Mouse (Mus musculus) frontal cortex, adult 2 months (tissue): Measurements from ENCODE around the gene Rusc1. TPM values are rescaled to one million over a fixed set of nuclear protein-coding genes. Genes with fewer than 3 reads are reported as not detected.
"Not testable (repeated sequence)": the region's sequence is repeated elsewhere in the genome, so short reads cannot be mapped to it uniquely, and the experiment has no call there.

Experiments
- DNase-seq, 2 experiments: peaks; one replicate each; pipeline ENCODE4 v3.0.0; 2022; ENCODE audit warnings: low spot score in 1 of 2; ENCODE audit errors: extremely low spot score in 1 of 2
- polyA plus RNA-seq: library from polyadenylated mRNA; depleted of rRNA; stranded (reverse); fragments of >200 nt; gene quantifications from 2 replicates; pipeline ENCODE4 v1.2.3, GENCODE M21; 2012

The Rusc1 gene
- polyA plus RNA-seq, 1 experiment, result 153 TPM

DNA sequence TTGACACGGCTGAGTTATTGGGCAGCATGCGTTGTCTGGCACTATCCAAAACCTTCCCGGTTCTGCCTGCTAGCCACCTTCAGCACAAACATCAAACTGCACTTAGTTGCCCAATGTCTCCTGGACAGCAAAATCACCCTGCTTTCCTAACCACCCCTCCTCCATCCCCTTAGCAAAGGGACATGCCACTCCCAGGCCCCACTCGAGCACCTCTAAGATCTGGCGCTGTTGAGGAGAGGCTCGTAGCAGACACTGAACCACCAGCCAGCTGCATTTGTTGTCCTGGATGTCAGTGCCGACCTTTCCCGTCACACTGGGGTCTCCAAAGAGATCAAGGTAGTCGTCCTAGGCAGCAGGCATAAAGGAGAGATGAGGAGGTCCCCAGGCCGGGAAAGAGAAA lies 910 bp upstream of the Rusc1 start:
- DNase-seq, result no peak

DNA sequence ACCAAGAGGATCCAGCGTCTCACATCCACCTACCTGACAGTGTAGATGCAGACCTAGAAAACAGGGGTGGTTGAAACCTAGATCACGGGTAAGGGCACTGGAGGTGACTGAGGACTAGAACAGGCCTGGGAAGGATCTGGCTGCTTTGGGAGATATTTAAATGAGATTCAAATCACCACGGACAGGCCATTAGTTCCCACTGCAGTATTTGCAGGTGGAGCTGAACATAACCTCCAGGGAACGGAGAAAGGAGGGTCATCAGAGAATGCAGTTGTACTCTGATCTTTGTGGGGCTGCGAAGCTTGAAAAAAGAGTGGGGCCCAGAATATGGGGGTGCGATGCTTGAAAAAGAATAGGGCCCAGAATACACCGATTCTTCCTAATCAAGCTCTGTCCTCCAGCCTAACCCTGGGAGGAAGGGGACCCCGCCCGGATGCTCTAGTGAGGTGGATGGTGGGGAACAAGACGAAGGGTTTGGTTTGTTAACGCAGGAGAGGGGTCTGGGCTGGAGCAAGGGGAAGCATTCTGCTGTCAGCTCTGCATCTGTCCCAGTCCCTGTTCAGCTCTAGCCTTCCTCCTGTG lies 511 bp downstream of the Rusc1 start:
- no peak for DNase-seq

DNA sequence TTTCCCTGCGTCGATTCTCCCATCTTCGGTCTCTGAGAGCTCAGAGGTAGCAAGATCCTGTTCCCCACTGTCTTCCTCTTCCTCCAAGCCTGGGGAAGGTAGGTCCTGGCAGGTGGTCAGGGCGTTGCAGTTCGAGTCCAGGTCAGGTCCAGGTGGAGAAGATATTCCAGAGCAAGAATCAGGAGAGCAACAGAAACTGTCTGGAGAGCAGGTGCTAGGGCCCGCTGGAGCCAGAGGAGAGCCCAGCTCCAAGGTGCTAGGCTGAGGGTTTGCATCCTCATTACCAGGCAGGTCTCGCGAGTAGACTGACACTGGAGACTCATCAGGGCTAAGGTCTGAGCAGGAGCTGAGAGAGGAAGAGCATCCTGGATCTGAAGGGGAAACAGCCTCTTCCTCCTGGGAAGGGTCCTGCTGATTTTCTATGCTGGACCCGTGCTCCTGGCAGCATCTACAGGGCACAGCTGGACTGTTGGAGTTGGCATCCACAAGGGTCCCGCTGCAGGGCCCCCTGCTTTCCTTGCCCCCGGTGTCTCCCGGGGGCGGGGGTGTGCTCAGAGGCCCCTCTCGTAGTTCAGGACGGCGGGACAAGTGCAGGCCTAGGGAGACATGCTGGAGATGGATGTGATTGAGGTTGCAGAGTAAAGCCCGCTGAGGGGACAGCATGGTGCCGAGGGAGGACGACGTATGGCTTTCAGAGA lies 1.2 kb downstream of the Rusc1 start:
- DNase-seq, result no peak

DNA sequence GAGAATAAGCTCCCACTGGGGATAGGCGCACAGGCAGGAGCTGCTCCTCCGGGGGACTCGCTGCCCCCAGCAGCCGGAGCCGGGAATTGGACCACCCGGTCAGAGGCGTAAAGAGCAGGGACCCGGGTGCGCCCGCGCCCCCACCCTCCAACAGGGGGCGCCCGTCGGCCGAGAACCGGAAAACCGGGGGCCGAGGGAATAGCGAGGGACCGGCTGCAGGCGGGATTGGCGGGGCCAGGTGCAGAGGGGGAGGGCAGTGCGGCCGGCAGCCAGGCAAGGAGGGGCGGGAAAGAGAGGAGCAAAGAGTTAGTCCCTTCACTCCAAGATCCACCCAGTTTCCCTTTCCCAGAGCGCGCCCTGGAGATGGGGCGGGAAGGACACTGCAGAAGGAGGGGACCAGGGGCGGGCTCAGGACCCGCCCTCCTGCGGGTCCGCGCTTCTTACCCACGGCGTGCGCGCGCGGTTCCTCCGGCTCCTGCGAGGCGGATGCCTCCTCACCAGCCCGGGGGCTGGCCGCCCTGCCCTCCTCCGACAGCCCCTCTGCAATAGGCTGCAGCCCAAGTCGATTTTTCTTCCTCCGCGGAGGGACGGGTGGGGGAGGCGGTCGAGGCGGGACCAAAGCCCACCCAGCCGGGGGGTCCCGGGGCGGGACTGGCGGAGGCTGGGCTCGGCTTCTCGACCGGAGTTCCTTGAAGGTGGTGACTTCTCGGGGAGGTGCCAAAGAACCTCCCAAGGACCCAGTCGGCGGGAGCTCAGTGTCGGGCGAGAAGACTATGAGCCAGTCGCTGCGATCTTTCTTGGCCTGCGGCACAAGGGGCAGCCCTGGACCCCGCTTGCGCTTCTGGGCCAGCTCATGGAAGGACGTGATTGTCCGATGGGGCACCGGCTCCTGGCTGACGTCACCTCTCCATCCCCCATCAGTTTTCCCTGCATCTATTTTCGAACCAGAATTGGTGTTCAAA lies 2.1 kb downstream of the Rusc1 start:
- peak in 1 of 2 experiments; percentile 86 for DNase-seq

DNA sequence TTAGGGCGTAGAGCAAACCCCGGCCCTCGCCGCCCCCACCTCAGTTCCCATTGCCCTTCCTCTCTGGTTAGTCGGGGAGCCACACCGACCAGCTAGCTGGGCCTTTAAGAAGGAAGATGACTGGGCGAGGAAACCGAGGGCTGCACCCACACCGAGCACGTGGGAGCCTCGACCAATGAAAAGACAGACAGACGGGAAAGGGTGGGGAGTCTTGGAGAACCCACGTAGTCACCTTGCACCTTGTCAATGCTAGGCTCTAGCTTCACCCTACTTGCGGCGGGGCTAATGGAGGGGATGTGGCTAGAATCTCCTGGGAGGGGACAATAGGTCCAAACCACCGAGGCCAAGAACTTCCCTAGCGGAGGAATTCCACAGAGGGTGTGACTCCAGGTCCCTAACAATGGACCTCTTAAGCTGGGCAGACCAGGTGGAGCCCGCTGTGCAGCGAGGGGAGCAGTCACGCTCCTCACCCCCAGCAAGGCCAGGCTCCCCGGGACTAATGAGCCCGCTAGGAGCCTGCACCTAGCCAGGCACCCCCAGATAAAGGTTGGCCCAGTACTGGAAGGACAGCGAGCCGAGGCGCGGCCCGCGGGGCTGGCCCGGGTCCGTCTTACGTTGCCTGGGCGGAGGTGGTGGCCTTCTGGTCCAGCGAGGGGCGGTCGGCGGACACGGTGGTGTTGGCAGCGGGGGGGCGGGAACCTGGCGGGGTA lies 3.1 kb downstream of the Rusc1 start:
- DNase-seq, result peak; percentile 86 to 91

DNA sequence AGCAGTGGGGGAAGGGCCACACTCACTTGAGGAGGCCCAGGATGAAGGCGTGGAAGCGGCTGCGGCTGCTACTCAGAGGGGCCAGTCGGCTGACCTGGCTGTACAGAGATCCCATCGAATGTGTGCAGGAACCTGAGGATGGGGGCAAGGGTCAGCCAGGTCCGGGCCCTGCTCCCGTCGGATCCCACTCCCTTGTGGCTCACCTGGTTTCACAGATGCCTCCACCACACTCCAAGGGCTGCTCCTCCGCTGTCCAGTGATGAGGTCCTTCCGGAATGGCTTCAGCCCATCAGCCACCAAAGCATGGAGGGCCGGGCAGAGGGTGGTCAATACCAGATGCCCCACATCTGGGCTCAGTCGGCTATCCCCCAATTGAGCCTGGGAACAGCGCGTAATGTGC lies 4.1 kb downstream of the Rusc1 start:
- DNase-seq, result no peak

DNA sequence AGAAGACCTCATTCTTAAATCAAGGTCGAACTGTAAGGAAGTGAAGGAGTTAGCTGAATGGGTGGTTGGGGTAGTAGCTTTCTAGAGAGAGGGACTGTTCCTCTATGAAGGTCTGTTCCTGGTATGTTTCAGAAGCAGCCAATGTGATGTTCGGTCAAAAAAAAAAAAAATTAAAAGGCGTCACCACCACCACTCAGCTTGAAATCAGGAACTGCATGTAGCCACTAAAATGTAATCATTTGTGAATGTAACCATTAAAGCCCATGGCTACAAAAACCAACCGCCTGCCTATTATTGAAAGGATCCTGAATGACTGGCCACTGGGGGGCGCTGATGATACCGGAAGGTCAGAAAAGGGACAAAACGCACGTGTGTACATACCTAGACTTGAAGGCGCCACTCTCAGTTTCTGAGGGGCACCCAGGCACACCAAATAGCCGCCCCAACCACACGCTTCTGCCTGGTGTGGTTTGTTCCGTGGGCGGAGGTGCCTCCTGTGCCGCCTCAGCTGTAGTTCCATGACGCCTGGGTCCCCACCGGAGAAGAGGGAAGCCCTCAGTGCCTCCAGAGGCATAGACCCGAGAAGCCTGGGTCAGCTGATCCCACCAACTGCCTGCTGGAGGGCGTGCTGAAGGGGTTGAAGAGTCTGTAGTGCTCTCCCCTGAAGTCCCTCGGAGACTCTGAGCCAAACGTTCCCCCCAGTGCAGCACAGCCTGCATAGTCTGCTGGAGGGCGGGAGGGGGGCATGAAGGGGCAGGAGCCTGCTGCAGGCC lies 5.6 kb downstream of the Rusc1 start:
- peak in 1 of 2 experiments; percentile 92 for DNase-seq

DNA sequence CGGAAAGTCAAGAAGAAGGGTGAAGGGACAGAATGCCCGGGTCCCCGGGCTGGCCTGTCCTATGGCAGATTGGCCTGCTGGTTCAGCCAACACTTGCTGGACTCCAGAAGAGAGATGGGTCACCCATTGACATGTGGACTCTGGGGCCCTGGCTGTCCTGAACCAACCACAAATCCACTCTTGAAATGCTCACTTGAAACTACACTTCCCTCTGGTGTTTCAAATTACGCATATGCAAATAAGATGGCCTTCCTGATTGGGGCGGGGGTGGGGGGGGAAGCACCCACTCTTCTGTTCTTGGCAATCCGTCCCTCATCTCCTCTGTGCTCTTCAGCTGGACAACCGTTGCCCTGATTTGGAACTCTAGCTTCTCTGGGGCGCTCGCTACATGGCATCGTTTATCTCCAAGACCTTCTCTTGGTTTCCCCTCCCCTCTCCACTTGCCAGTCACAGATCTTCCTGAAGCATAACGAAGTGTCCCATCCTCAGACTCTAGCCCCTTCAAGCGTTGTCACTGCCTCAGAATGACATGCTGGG lies 8.4 kb downstream of the Rusc1 start:
- no peak for DNase-seq

DNA sequence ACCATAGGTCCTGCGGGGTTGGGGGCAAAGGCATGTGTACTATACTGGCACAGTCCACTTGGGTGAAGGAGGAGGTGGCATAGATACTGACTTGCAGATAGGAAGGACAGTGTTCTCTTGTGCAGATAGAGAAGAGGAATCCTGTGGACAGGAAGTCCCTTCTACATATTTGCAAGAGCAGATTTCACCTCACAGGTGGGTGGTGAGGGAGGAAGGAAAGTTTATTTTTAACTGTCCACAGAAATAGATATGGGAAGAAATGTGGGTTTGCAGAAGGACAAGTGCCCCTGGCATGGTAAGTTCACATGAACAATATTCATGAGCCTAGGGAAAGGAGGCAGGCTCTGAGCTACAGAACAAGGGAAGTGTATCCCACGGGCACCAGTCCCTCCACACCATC lies 9.0 kb downstream of the Rusc1 start:
- peak in 1 of 2 experiments; percentile 41 for DNase-seq

DNA sequence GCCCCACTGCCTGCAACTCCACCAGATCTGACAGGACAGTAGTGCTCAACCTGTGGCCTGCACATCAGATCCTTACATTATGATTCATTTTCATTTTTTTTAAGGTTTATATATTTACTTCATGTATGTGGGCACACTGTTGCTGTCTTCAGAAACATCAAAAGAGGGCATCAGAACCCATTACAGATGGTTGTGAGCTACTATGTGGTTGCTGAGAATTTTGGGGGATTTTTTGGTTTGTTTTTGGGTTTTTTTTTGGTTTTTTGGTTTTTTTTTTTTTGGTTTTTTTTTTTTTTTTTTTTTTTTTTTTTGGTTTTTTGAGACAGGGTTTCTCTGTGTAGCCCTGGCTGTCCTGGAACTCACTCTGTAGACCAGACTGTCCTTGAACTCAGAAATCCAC lies 10.8 kb downstream of the Rusc1 start:
- DNase-seq, result not testable (repeated sequence)

DNA sequence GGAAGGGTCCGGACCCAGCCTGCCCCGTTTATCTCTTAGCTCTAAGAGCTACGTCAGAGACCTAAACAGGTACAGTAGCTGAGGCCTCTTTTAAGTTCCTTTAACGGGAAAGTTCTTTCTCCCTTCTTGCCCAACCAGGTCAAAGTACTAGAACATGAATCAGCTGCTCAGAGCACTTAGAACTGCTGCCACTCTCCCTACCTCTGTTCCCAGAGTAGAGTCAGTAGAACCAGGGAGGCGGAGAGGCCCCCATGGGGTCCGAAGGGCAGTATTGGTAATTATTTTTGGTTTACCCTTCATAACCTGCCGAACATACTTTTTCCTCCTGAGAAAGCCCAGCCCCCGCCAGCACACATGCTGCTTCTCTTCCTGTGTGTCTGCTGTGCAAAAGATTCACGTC lies 15.7 kb downstream of the Rusc1 start:
- DNase-seq, result no peak

DNA sequence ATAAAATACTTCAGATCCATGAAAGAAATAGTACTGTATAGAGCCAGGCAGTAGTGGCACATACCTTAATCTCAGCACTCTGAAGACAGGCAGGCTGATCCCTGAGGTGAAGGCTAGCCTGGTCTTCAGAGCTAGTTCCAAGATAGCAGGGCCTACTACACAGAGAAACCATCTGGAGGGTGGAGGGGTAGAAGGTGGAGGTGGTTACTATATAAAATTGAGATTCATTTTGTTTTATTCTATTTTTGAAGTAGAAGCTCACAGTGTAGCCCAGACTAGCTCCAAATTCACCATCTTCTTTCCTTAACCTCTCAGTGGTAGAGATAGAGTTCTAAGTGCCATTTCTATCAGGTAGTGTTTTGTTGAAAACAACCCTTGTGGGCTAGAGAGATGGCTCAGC lies 25.8 kb downstream of the Rusc1 start:
- peak in 1 of 2 experiments; percentile 38 for DNase-seq

DNA sequence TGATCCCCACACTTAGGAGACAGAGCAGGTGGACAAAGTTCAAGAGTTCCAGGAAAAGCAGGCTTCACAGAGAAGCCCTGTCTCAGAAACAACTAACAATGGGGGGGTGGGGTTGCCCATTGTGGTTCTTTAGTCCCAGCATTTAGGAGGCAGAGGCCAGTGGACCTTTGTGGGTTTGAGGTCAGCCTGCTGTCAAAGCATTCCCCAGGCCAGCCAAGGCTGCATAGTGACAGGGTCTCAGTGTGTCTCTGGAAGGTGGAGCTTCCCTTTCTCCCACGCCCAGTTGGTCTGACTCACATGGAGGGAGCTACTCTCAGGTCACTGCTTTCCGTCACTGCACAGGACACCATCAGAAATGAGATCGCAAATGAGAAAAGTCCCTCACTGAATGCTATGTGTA lies 31.4 kb downstream of the Rusc1 start:
- DNase-seq, result no peak

DNA sequence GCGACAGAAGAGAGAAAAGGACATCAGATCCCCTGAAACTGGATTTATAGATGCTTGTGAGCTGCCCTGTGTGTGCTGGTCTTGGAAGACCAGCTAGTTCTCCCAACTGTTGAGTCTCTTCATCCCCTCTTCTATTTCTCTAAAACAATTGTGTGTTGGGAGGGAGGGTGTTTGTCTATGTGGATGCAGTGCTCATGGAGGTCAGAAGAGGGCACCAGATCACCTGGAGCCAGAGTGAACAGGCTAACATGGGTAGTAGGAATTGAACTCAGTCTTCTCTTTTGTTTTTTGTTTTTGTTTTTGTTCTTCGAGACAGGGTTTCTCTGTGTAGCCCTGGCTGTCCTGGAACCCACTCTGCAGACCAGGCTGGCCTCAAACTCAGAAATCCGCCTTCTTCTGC lies 34.3 kb downstream of the Rusc1 start:
- DNase-seq, result peak in 1 of 2 experiments; percentile 54

DNA sequence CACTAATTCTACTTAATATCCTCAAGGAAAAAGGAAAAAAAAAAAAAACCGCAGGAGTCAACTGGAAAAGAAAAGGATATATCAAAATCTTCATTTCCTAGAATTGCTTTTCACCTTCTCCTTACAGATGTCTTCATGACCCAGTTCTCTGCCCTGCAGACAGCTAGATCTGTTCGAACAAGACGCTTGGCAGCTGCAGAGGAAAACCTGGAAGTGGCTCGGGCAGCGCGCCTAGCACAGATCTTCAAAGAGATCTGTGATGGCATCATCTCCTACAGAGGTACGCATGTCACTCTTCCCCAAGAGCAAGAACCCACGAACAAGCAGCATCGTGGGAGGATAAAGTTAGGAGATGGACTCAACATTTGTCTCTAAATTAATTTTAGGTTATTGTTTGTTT lies 34.8 kb downstream of the Rusc1 start:
- DNase-seq, result peak in 1 of 2 experiments; percentile 39

DNA sequence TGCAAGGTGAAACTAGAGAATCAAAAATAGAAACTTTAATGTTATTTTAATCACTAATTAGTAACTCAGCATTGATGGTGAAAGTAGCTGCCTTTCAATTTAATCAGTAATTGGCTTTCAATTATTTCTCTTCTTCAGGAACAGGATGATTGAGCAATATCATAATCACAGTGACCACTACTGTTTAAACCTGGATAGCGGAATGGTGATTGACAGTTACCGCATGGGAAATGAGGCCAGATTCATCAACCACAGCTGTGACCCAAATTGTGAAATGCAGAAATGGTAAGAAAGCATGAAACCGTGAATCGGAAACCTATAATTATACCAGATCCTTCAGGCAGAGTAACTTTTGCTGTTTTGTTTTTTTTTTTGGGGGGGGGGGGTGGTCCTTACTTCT lies 49.8 kb downstream of the Rusc1 start:
- no peak for DNase-seq
